Mouse (Mus musculus): Measurements from ENCODE around the gene C3ar1. TPM values are rescaled to one million over a fixed set of nuclear protein-coding genes. Genes with fewer than 3 reads are reported as not detected.

C3ar1 gene
- total RNA-seq, 2 experiments from 2014 or later = 0.34 to 0.62 TPM

Small RNA genes within 50 kb of the gene (microRNA-seq; reads per million reads assigned to microRNA genes)
- not detected for gene Mir7231

Other genes with a start within 250 kb of the C3ar1 start
- gene Gdf3, start 246.1 kb downstream of the C3ar1 start, total RNA-seq (2021) = not detected
- gene Dppa3, start 229.8 kb downstream of the C3ar1 start, total RNA-seq (2021) = not detected
- not detected for gene Nanog, start 148.7 kb downstream of the C3ar1 start, total RNA-seq (2021)
- gene Slc2a3, start 54.5 kb downstream of the C3ar1 start, total RNA-seq (2021) = 1 to 10 TPM; 5.0 to 7.1 TPM
- 10 to 100 TPM; 26.2 to 29.3 TPM for gene Foxj2, start 36.2 kb downstream of the C3ar1 start, total RNA-seq (2021)
- gene Necap1, start 18.3 kb upstream of the C3ar1 start, total RNA-seq (2021) = 10 to 100 TPM; 11.8 to 16.8 TPM
- 1 to 10 TPM; 1.2 to 1.5 TPM for gene Clec4a1, start 65.7 kb upstream of the C3ar1 start, total RNA-seq (2021)
- under 1 TPM; 0.81 to 0.89 TPM for gene Clec4a3, start 96.4 kb upstream of the C3ar1 start, total RNA-seq (2021)
- not detected for gene Clec4a4, start 134.2 kb upstream of the C3ar1 start, total RNA-seq (2021)
- not detected for gene Clec4b1, start 193.8 kb upstream of the C3ar1 start, total RNA-seq (2021)

Measured in gastrocnemius, adult 18-20 months (tissue).